In genomic region chr3:106684830-106685229, GRCm38 (mm10) we compare ENCODE assay signal across 8 mouse cellular contexts. TPM values are rescaled to one million over a fixed set of nuclear protein-coding genes. Genes with fewer than 3 reads are reported as not detected.
A peak's percentile ranks its signal among the peaks of the same experiment; 100 is the strongest.
DNase-seq lines count a peak whose midpoint lies in the region; ATAC-seq and TF ChIP-seq lines count a peak whose summit lies in the region.

TSS of gene Lrif1 (plus strand) at chr3:106684987.

- peak; percentile 80 for DNase-seq in WW6 (ENCODE audit: low read depth, low spot score)
- DNase-seq in gastrocnemius, adult 18-20 months (ENCODE audit: low spot score): peak; percentile 10
- peak; percentile 95 for DNase-seq in hindbrain, postnatal 0 days (ENCODE audit: low spot score)
- DNase-seq in left cerebral cortex, adult 18-20 months (ENCODE audit: low spot score in 2 of 2): peak; percentile 80 to 89
- peak; percentile 69 to 77 for DNase-seq in lung, postnatal 4 days
- DNase-seq in retina, postnatal 1 day: peak; percentile 91
- DNase-seq in urinary bladder, postnatal 14 days (ENCODE audit: low spot score): peak; percentile 70

- H3K27ac ChIP-seq in hindbrain, postnatal 0 days: peak within 1 kb of the TSS; percentile 90

- peak; percentile 98 for ATAC-seq in common myeloid progenitor, adult 5-6 weeks (replicated peaks; ENCODE audit: low read depth, poor library complexity, severe bottlenecking)
- peak; percentile 100 for ATAC-seq in hindbrain, postnatal 0 days

- H3K9ac ChIP-seq in hindbrain, postnatal 0 days (replicated peaks; ENCODE audit: low read length): peak within 1 kb of the TSS; percentile 85

- H3K9me3 ChIP-seq in hindbrain, postnatal 0 days (ENCODE audit: low read length): no peaks in the 10 kb centered on the region

- no peaks in the 10 kb centered on the region for H3K36me3 ChIP-seq in hindbrain, postnatal 0 days (ENCODE audit: insufficient read depth, low read length)

- H3K4me2 ChIP-seq in hindbrain, postnatal 0 days (ENCODE audit: low read depth, low read length): peak within 1 kb of the TSS; percentile 64

- 0 out of 2 replicates have a peak, but pooled peaks have one; percentile 1 for TF ChIP-seq CTCF in hindbrain, postnatal 0 days (IDR thresholded peaks at IDR 0.05; ENCODE audit: low read depth)

- WGBS in hindbrain, postnatal 0 days: under 1% methylated on average over 20 of the region's 20 CpGs

- H3K27me3 ChIP-seq in hindbrain, postnatal 0 days (ENCODE audit: insufficient read depth, low read length): no peaks in the 10 kb centered on the region

- H3K4me1 ChIP-seq in hindbrain, postnatal 0 days (ENCODE audit: insufficient read depth, low read length): no peaks in the 10 kb centered on the region

- H3K4me3 ChIP-seq in hindbrain, postnatal 0 days (ENCODE audit: low read length): peak within 1 kb of the TSS; percentile 67

RNA-seq across cellular contexts. Expression of gene Lrif1, which starts in this region (rescaled TPM):
- total RNA-seq in common myeloid progenitor, adult 5-6 weeks (2017): 36.1 and 56.0 TPM in 2 replicates
- total RNA-seq in gastrocnemius, adult 18-20 months (2021): 10 to 100 TPM in 1 of 2 experiments, 1 to 10 TPM in 1; 9.4 to 10.8 TPM
- total RNA-seq in hindbrain, postnatal 0 days (2014; rRNA removed): 13.7 and 17.5 TPM in 2 replicates
- 13.5 and 16.8 TPM in 2 replicates for polyA plus RNA-seq in hindbrain, postnatal 0 days (2015; fragmentation: Nextera tagmentation; extraction: Ambion mirVana)
- total RNA-seq in left cerebral cortex, adult 18-20 months (2021): 10 to 100 TPM; 22.6 to 25.7 TPM

Comparison
In these comparisons a context has a peak if more than half of its experiments do, and no peak if none do; other contexts are left out.
1. Peak in every context shown above with its lines: DNase-seq, ATAC-seq, H3K4me3 ChIP-seq and H3K27ac ChIP-seq.
2. DNase-seq: peak in every context shown above with its lines; median percentile 95 in hindbrain, postnatal 0 days; 91 in retina, postnatal 1 day; 84 in left cerebral cortex, adult 18-20 months; 80 in WW6; 73 in lung, postnatal 4 days; 70 in urinary bladder, postnatal 14 days; 10 in gastrocnemius, adult 18-20 months.